Mouse (Mus musculus): Measurements from ENCODE around the gene Nmur2.
A peak's percentile ranks its signal among the peaks of the same experiment; 100 is the strongest.

Gene Nmur2

GRCm38 (mm10) chr11:56040917-56041316, at the start of gene Nmur2:
Nmur2 (minus strand) TSS chr11:56041010.
- no peak for DNase-seq (ENCODE audit: low read depth)

- DNase-seq (ENCODE audit: low read depth): no peak
Observed at GRCm38 (mm10) chr11:56089127-56089689, 48.4 kb upstream of the Nmur2 start.

- no peak for DNase-seq (ENCODE audit: low read depth)
Observed at GRCm38 (mm10) chr11:56072131-56072530, 31.3 kb upstream of the Nmur2 start.

- DNase-seq (ENCODE audit: low read depth): no peak
Observed at GRCm38 (mm10) chr11:56069658-56070057, 28.8 kb upstream of the Nmur2 start.

GRCm38 (mm10) chr11:56065147-56065546, 24.3 kb upstream of the Nmur2 start:
- DNase-seq (ENCODE audit: low read depth): no peak

GRCm38 (mm10) chr11:56064575-56064974, 23.8 kb upstream of the Nmur2 start:
- no peak for DNase-seq (ENCODE audit: low read depth)

GRCm38 (mm10) chr11:56059236-56059635, 18.4 kb upstream of the Nmur2 start:
- DNase-seq (ENCODE audit: low read depth): no peak

- no peak for DNase-seq (ENCODE audit: low read depth)
Observed at GRCm38 (mm10) chr11:56054439-56054838, 13.6 kb upstream of the Nmur2 start.

GRCm38 (mm10) chr11:56026854-56027253, 14.0 kb downstream of the Nmur2 start:
- no peak for DNase-seq (ENCODE audit: low read depth)

GRCm38 (mm10) chr11:56025746-56026570, 14.9 kb downstream of the Nmur2 start:
- DNase-seq (ENCODE audit: low read depth): no peak

- peak; percentile 13 for DNase-seq (ENCODE audit: low read depth)
Observed at GRCm38 (mm10) chr11:56013510-56014057, 27.2 kb downstream of the Nmur2 start.

GRCm38 (mm10) chr11:56012396-56012795, 28.4 kb downstream of the Nmur2 start:
- no peak for DNase-seq (ENCODE audit: low read depth)

- DNase-seq (ENCODE audit: low read depth): no peak
Observed at GRCm38 (mm10) chr11:56008277-56008676, 32.5 kb downstream of the Nmur2 start.

GRCm38 (mm10) chr11:55992799-55993198, 48.0 kb downstream of the Nmur2 start:
- DNase-seq (ENCODE audit: low read depth): no peak

- DNase-seq (ENCODE audit: low read depth): no peak
Observed at GRCm38 (mm10) chr11:55992148-55992547, 48.7 kb downstream of the Nmur2 start.

- peak; percentile 72 for DNase-seq (ENCODE audit: low read depth)
Observed at GRCm38 (mm10) chr11:55991505-55992066, 49.2 kb downstream of the Nmur2 start.

- no peak for DNase-seq (ENCODE audit: low read depth)
Observed at GRCm38 (mm10) chr11:55984643-55985042, 56.2 kb downstream of the Nmur2 start.

GRCm38 (mm10) chr11:55981656-55982055, 59.2 kb downstream of the Nmur2 start:
- DNase-seq (ENCODE audit: low read depth): peak; percentile 67

GRCm38 (mm10) chr11:55978146-55978545, 62.7 kb downstream of the Nmur2 start:
- DNase-seq (ENCODE audit: low read depth): no peak

All from NIH3T3 (cell line).